Mouse (Mus musculus) layer of hippocampus, adult 2 months (tissue): ENCODE measurements around the gene Gm30302. TPM values are rescaled to one million over a fixed set of nuclear protein-coding genes. Genes with fewer than 3 reads are reported as not detected.

Experiments
- DNase-seq, 2 experiments: peaks; one replicate each; pipeline ENCODE4 v3.0.0; 2022; ENCODE audit warnings: low spot score in 2 of 2
- H3K27ac ChIP-seq: fragments of 200-600 bp; 2 replicates; pipeline ENCODE4 v1.8.1; 2022
- H3K4me3 ChIP-seq: fragments of 200-600 bp; 2 replicates; pipeline ENCODE4 v1.8.1; 2022; ENCODE audit warnings: mild to moderate bottlenecking
- CTCF ChIP-seq: fragments of 200-600 bp; conservative IDR thresholded peaks from 2 replicates; pipeline ENCODE4 v1.8.1; 2022; ENCODE audit warnings: antibody characterized with exemption, mild to moderate bottlenecking, moderate library complexity
- total RNA-seq, 2 experiments: library from RNA; stranded (reverse); gene quantifications; 2 replicates each; pipeline ENCODE4 v1.2.3; 2021

Gm30302 gene
- total RNA-seq, 2 experiments from 2014 or later = not detected

GRCm38 (mm10) chr13:49769111-49769510 lies 29.7 kb downstream of the Gm30302 start:
- no peak overlapping the region for H3K4me3 ChIP-seq
- H3K27ac ChIP-seq = no peak overlapping the region
- no peak for DNase-seq
- no peak for TF ChIP-seq CTCF

- TF ChIP-seq CTCF = no peak
- DNase-seq = no peak
- Histone ChIP-seq H3K4me3 (no peak overlapping the region), H3K27ac (no peak overlapping the region)
Observed at GRCm38 (mm10) chr13:49768048-49768447, 30.8 kb downstream of the Gm30302 start.

GRCm38 (mm10) chr13:49766269-49766668 lies 32.5 kb downstream of the Gm30302 start:
- no peak for TF ChIP-seq CTCF
- DNase-seq = no peak
- Histone ChIP-seq H3K27ac (no peak overlapping the region), H3K4me3 (no peak overlapping the region)

- H3K27ac ChIP-seq = no peak overlapping the region
- no peak overlapping the region for H3K4me3 ChIP-seq
- no peak for TF ChIP-seq CTCF
- no peak for DNase-seq
Observed at GRCm38 (mm10) chr13:49765306-49765705, 33.5 kb downstream of the Gm30302 start.

- no peak overlapping the region for H3K27ac ChIP-seq
- no peak for TF ChIP-seq CTCF
- H3K4me3 ChIP-seq = no peak overlapping the region
- no peak for DNase-seq
Observed at GRCm38 (mm10) chr13:49762208-49762607, 36.6 kb downstream of the Gm30302 start.

- no peak for TF ChIP-seq CTCF
Observed at GRCm38 (mm10) chr13:49760675-49761074, 38.1 kb downstream of the Gm30302 start.

GRCm38 (mm10) chr13:49757966-49758365 lies 40.8 kb downstream of the Gm30302 start:
- DNase-seq = no peak
- Histone ChIP-seq H3K27ac (no peak overlapping the region), H3K4me3 (no peak overlapping the region)
- TF ChIP-seq CTCF = no peak

More at GRCm38 (mm10) chr13:49760675-49761074, 38.1 kb downstream of the Gm30302 start:
- DNase-seq = no peak
- no peak overlapping the region for H3K4me3 ChIP-seq
- no peak overlapping the region for H3K27ac ChIP-seq

GRCm38 (mm10) chr13:49756591-49756990 lies 42.2 kb downstream of the Gm30302 start:
- no peak for TF ChIP-seq CTCF
- no peak for DNase-seq
- H3K27ac ChIP-seq = no peak overlapping the region
- H3K4me3 ChIP-seq = no peak overlapping the region

GRCm38 (mm10) chr13:49741285-49742040 lies 57.3 kb downstream of the Gm30302 start:
- no peak overlapping the region for H3K4me3 ChIP-seq
- DNase-seq = no peak
- no peak for TF ChIP-seq CTCF
- H3K27ac ChIP-seq = no peak overlapping the region

- DNase-seq = no peak
- no peak for TF ChIP-seq CTCF
- H3K27ac ChIP-seq = no peak overlapping the region
- no peak overlapping the region for H3K4me3 ChIP-seq
Observed at GRCm38 (mm10) chr13:49738011-49738410, 60.8 kb downstream of the Gm30302 start.

- no peak for DNase-seq
- Histone ChIP-seq H3K4me3 (no peak overlapping the region), H3K27ac (no peak overlapping the region)
- TF ChIP-seq CTCF = no peak
Observed at GRCm38 (mm10) chr13:49736430-49736829, 62.4 kb downstream of the Gm30302 start.

Other genes with a start within 250 kb of the Gm30302 start
- gene Omd, start 216.5 kb downstream of the Gm30302 start, total RNA-seq = under 1 TPM; 0.31 to 0.59 TPM
- gene Ogn, start 191.0 kb downstream of the Gm30302 start, total RNA-seq = 1 to 10 TPM; 5.3 to 6.1 TPM
- gene Cenpp, start 146.2 kb downstream of the Gm30302 start, total RNA-seq = 1 to 10 TPM; 1.7 TPM
- gene Nol8, start 145.9 kb downstream of the Gm30302 start, total RNA-seq = 10 to 100 TPM; 28.4 to 28.5 TPM
- gene Iars, start 116.9 kb downstream of the Gm30302 start, total RNA-seq = 10 to 100 TPM; 60.1 to 66.9 TPM